ENCODE assay signal across 16 mouse cellular contexts in genomic region chr3:52990041-52990737, GRCm38 (mm10). TPM values are rescaled to one million over a fixed set of nuclear protein-coding genes. Genes with fewer than 3 reads are reported as not detected.
DNase-seq lines count a peak whose midpoint lies in the region; ATAC-seq and TF ChIP-seq lines count a peak whose summit lies in the region.
"Had no signal": no experiment of that assay in that cellular context is flagged by ENCODE, and none has a peak within 500 bp of the region (broad histone marks: within the 10 kb centered on the region; RNA-seq: fewer than 3 reads in every experiment).

No protein-coding gene starts in this region.

- H3K4me3 ChIP-seq in liver, postnatal 0 days (ENCODE audit: low read depth, low read length): no peak overlapping the region
- no peak overlapping the region for H3K4me3 ChIP-seq in liver, embryonic 11.5 days (ENCODE audit: low read depth, low read length)
- H3K4me3 ChIP-seq: hindbrain, embryonic 13.5 days; liver, embryonic 13.5 days; midbrain, embryonic 12.5 days had no signal

- no peak; the same call in 1 of the 2 replicates for TF ChIP-seq CTCF in liver, postnatal 0 days (IDR thresholded peaks at IDR 0.05; ENCODE audit: low read depth)

- no peaks in the 10 kb centered on the region for H3K27me3 ChIP-seq in liver, postnatal 0 days (ENCODE audit: insufficient read depth, low read length)
- H3K27me3 ChIP-seq in liver, embryonic 11.5 days (replicated peaks; ENCODE audit: control insufficient read depth, insufficient read depth, low read length): no peaks in the 10 kb centered on the region
- H3K27me3 ChIP-seq: hindbrain, embryonic 13.5 days; liver, embryonic 13.5 days; midbrain, embryonic 12.5 days had no signal

- peak; percentile 78 for DNase-seq in heart, adult 11 months
- no peak for DNase-seq in heart, postnatal 10 days
- no peak for DNase-seq in liver, postnatal 0 days
- no peak for DNase-seq in liver, embryonic 11.5 days (ENCODE audit: low spot score)
- DNase-seq in embryo, embryonic 10 days (ENCODE audit: low spot score): no peak
- no peak for DNase-seq in urinary bladder, postnatal 10 days (ENCODE audit: low spot score)
- DNase-seq: cerebellum, adult 11-12 months; gastrocnemius, postnatal 36 days; liver, embryonic 13.5 days; lung, postnatal 10 days; spleen, adult 18-20 months had no signal

- TF ChIP-seq EP300 in liver, postnatal 0 days (IDR thresholded peaks at IDR 0.05; ENCODE audit: low read depth): no peak

- H3K9me3 ChIP-seq in liver, postnatal 0 days (ENCODE audit: low read length): no peaks in the 10 kb centered on the region
- no peaks in the 10 kb centered on the region for H3K9me3 ChIP-seq in liver, embryonic 11.5 days (ENCODE audit: control insufficient read depth, low read length)
- H3K9me3 ChIP-seq: hindbrain, embryonic 13.5 days; liver, embryonic 13.5 days; midbrain, embryonic 12.5 days had no signal

- intact Hi-C loops in heart, postnatal 10 days (cut with DNase I): no loop called here

- H3K27ac ChIP-seq in liver, postnatal 0 days (ENCODE audit: low read depth): no peak overlapping the region
- H3K27ac ChIP-seq in liver, embryonic 11.5 days (ENCODE audit: low read depth, low read length): no peak overlapping the region
- H3K27ac ChIP-seq: hindbrain, embryonic 13.5 days; liver, embryonic 13.5 days; midbrain, embryonic 12.5 days had no signal

- H3K4me2 ChIP-seq in liver, postnatal 0 days (ENCODE audit: low read depth, low read length): no peak overlapping the region
- H3K4me2 ChIP-seq in liver, embryonic 11.5 days: no peak overlapping the region
- H3K4me2 ChIP-seq: hindbrain, embryonic 13.5 days; liver, embryonic 13.5 days; midbrain, embryonic 12.5 days had no signal

- 42% methylated on average over 18 of the region's 18 CpGs for WGBS in liver, postnatal 0 days (ENCODE audit: insufficient replicate concordance)
- 67% methylated on average over 18 of the region's 18 CpGs for WGBS in liver, embryonic 11.5 days

- ATAC-seq in liver, postnatal 0 days: 0 out of 2 replicates have a peak, but pooled peaks have one; percentile 21
- no peak for ATAC-seq in liver, embryonic 11.5 days (replicated peaks; ENCODE audit: low FRiP score)
- peak; percentile 86 for ATAC-seq in common myeloid progenitor, adult 5-6 weeks (replicated peaks; ENCODE audit: low read depth, poor library complexity, severe bottlenecking)
- ATAC-seq in monocyte, adult 5-6 weeks (replicated peaks; ENCODE audit: insufficient number of reproducible peaks, low FRiP score, low TSS enrichment, poor library complexity, severe bottlenecking): peak; percentile 69

- H3K4me1 ChIP-seq in liver, postnatal 0 days (ENCODE audit: insufficient read depth): no peaks in the 10 kb centered on the region
- H3K4me1 ChIP-seq in liver, embryonic 11.5 days (replicated peaks; ENCODE audit: control insufficient read depth, insufficient read depth, low read length): no peaks in the 10 kb centered on the region
- H3K4me1 ChIP-seq: hindbrain, embryonic 13.5 days; midbrain, embryonic 12.5 days had no signal

- peaks cover 29% of the 10 kb centered on the region for H3K36me3 ChIP-seq in liver, postnatal 0 days (replicated peaks; ENCODE audit: insufficient read depth, low read length)
- peaks cover 8% of the 10 kb centered on the region; the same call in 1 of the 2 replicates for H3K36me3 ChIP-seq in liver, embryonic 11.5 days (ENCODE audit: control insufficient read depth, insufficient read depth, low read length)

- H3K9ac ChIP-seq in liver, postnatal 0 days (replicated peaks): no peak overlapping the region
- no peak overlapping the region for H3K9ac ChIP-seq in liver, embryonic 11.5 days (ENCODE audit: low read depth, low read length)
- H3K9ac ChIP-seq: hindbrain, embryonic 13.5 days; liver, embryonic 13.5 days; midbrain, embryonic 12.5 days had no signal

RNA-seq across cellular contexts. Expression of gene Cog6, which starts 26.8 kb away (rescaled TPM):
- total RNA-seq in heart, postnatal 10 days (2021): 10 to 100 TPM; 52.4 to 54.1 TPM
- 8.8 and 11.1 TPM in 2 replicates for polyA plus RNA-seq in liver, postnatal 0 days (2015; fragmentation: Nextera tagmentation; extraction: Ambion mirVana)
- 28.7 and 34.3 TPM in 2 replicates for polyA plus RNA-seq in liver, embryonic 11.5 days (2014; fragmentation: Nextera tagmentation; extraction: Ambion mirVana)
- 18.2 and 19.5 TPM in 2 replicates for total RNA-seq in common myeloid progenitor, adult 5-6 weeks (2017)
- total RNA-seq in monocyte, adult 5-6 weeks (2017): 31.6 to 42.1 TPM (median 34.8 TPM) in 3 replicates

RNA-seq across cellular contexts. Expression of gene Lhfp, which starts 51.1 kb away (rescaled TPM):
- total RNA-seq in heart, postnatal 10 days (2021): 10 to 100 TPM; 80.2 to 85.2 TPM
- polyA plus RNA-seq in liver, postnatal 0 days (2015; fragmentation: Nextera tagmentation; extraction: Ambion mirVana): 9.6 and 10.4 TPM in 2 replicates
- 12.9 and 13.1 TPM in 2 replicates for polyA plus RNA-seq in liver, embryonic 11.5 days (2014; fragmentation: Nextera tagmentation; extraction: Ambion mirVana)
- 1.9 TPM in 1 of 2 replicates, not detected in the other for total RNA-seq in common myeloid progenitor, adult 5-6 weeks (2017)
- total RNA-seq in monocyte, adult 5-6 weeks (2017): 0.29 to 1.8 TPM (median 0.43 TPM) in 3 replicates
- total RNA-seq: MEL had no signal

Comparison
In these comparisons a context has a peak if more than half of its experiments do, and no peak if none do; other contexts are left out.
1. RNA of gene Lhfp, which starts 51.1 kb away (total RNA-seq): 80.2 to 85.2 TPM in heart, postnatal 10 days; 1.9 TPM in common myeloid progenitor, adult 5-6 weeks and 0.29 to 1.8 TPM in monocyte, adult 5-6 weeks; every median in the first group is over 10 times any median in the second.